Mouse (Mus musculus) forebrain, embryonic 15.5 days (tissue): Measurements from ENCODE around the gene Fam208a. TPM values are rescaled to one million over a fixed set of nuclear protein-coding genes. Genes with fewer than 3 reads are reported as not detected.

Experiments used
- ATAC-seq: fragments of 200-750 bp; cut with Nextera tagmentation; replicated peaks from 2 replicates; pipeline ENCODE4 v1.8.0; 2017; ENCODE audit warnings: mild to moderate bottlenecking, moderate TSS enrichment, moderate library complexity
- H3K27ac ChIP-seq: fragments of 300-500 bp; sonication (generic); replicated peaks from 2 replicates; pipeline ENCODE4 v1.5.1; 2015; ENCODE audit warnings: mild to moderate bottlenecking, inconsistent platforms
- H3K27me3 ChIP-seq: fragments of 300-500 bp; sonication (generic); 2 replicates; pipeline ENCODE4 v1.6.1; 2015; ENCODE audit warnings: inconsistent platforms
- H3K36me3 ChIP-seq: fragments of 300-500 bp; sonication (generic); 2 replicates; pipeline ENCODE4 v1.6.1; 2015; ENCODE audit warnings: mild to moderate bottlenecking, inconsistent platforms
- H3K4me1 ChIP-seq: fragments of 300-500 bp; sonication (generic); 2 replicates; pipeline ENCODE4 v1.6.1; 2015; ENCODE audit warnings: inconsistent platforms
- H3K4me2 ChIP-seq: fragments of 300-500 bp; sonication (generic); replicated peaks from 2 replicates; pipeline ENCODE4 v1.6.1; 2015; ENCODE audit warnings: mild to moderate bottlenecking, inconsistent platforms
- H3K4me3 ChIP-seq: fragments of 300-500 bp; sonication (generic); 2 replicates; pipeline ENCODE4 v1.5.1; 2015; ENCODE audit warnings: mild to moderate bottlenecking, inconsistent platforms
- H3K9ac ChIP-seq: fragments of 300-500 bp; sonication (generic); replicated peaks from 2 replicates; pipeline ENCODE4 v1.6.1; 2015; ENCODE audit warnings: mild to moderate bottlenecking, inconsistent platforms
- H3K9me3 ChIP-seq: fragments of 300-500 bp; sonication (generic); 2 replicates; pipeline ENCODE4 v1.6.1; 2016; ENCODE audit warnings: inconsistent platforms
- WGBS: fragments of 180-500 bp; shearing (Covaris S2); methylation state at CpG from one replicate; pipeline ENCODE4 v1.1.7; 2015; ENCODE audit warnings: mixed read lengths; 5-methylcytosine and 5-hydroxymethylcytosine counted together
- polyA plus RNA-seq: library from polyadenylated mRNA; unstranded; fragments of >200 nt; fragmentation: Nextera tagmentation; extraction: Ambion mirVana; gene quantifications from 2 replicates; pipeline ENCODE4 v1.2.1, GENCODE M21; 2015

The Fam208a gene
- polyA plus RNA-seq, 1 experiment from 2014 or later = 17.4 TPM

GRCm38 (mm10) chr14:27400495-27400894 lies 28.1 kb upstream of the Fam208a start:
- Histone ChIP-seq H3K27me3 (no peaks in the 10 kb centered on the region), H3K27ac (no peak overlapping the region), H3K9ac (no peak overlapping the region), H3K9me3 (no peaks in the 10 kb centered on the region), H3K4me1 (no peaks in the 10 kb centered on the region), H3K4me2 (no peak overlapping the region), H3K36me3 (no peaks in the 10 kb centered on the region), H3K4me3 (no peak overlapping the region)
- WGBS = 91% methylated on average over 6 of the region's 6 CpGs
- ATAC-seq = no peak

- no peak overlapping the region for H3K9ac ChIP-seq
- H3K4me1 ChIP-seq = no peaks in the 10 kb centered on the region
- no peak overlapping the region for H3K27ac ChIP-seq
- no peaks in the 10 kb centered on the region for H3K36me3 ChIP-seq
- no peak overlapping the region for H3K4me2 ChIP-seq
- no peaks in the 10 kb centered on the region for H3K27me3 ChIP-seq
- H3K9me3 ChIP-seq = no peaks in the 10 kb centered on the region
- WGBS = 91% methylated on average over 12 of the region's 12 CpGs
- H3K4me3 ChIP-seq = no peak overlapping the region
- ATAC-seq = no peak
Measured at GRCm38 (mm10) chr14:27401717-27402278, 26.8 kb upstream of the Fam208a start.

GRCm38 (mm10) chr14:27402332-27403250 lies 26.0 kb upstream of the Fam208a start:
- Histone ChIP-seq H3K36me3 (no peaks in the 10 kb centered on the region), H3K9ac (no peak overlapping the region), H3K4me3 (no peak overlapping the region), H3K27ac (no peak overlapping the region), H3K9me3 (no peaks in the 10 kb centered on the region), H3K4me2 (no peak overlapping the region), H3K27me3 (no peaks in the 10 kb centered on the region), H3K4me1 (no peaks in the 10 kb centered on the region)
- whole genome bisulfite sequencing = 85% methylated on average over 10 of the region's 10 CpGs
- ATAC-seq = no peak

GRCm38 (mm10) chr14:27405452-27405851 lies 23.2 kb upstream of the Fam208a start:
- no peaks in the 10 kb centered on the region for H3K9me3 ChIP-seq
- no peaks in the 10 kb centered on the region for H3K4me1 ChIP-seq
- H3K4me3 ChIP-seq = no peak overlapping the region
- no peak overlapping the region for H3K9ac ChIP-seq
- H3K36me3 ChIP-seq = no peaks in the 10 kb centered on the region
- ATAC-seq = no peak
- H3K4me2 ChIP-seq = no peak overlapping the region
- 95% methylated on average over 4 of the region's 4 CpGs for WGBS
- no peaks in the 10 kb centered on the region for H3K27me3 ChIP-seq
- H3K27ac ChIP-seq = no peak overlapping the region

GRCm38 (mm10) chr14:27405947-27406346 lies 22.7 kb upstream of the Fam208a start:
- Histone ChIP-seq H3K27ac (no peak overlapping the region), H3K36me3 (no peaks in the 10 kb centered on the region), H3K9me3 (no peaks in the 10 kb centered on the region), H3K4me2 (no peak overlapping the region), H3K9ac (no peak overlapping the region), H3K4me3 (no peak overlapping the region), H3K4me1 (no peaks in the 10 kb centered on the region), H3K27me3 (no peaks in the 10 kb centered on the region)
- ATAC-seq = no peak
- WGBS = 100% methylated on average over 2 of the region's 2 CpGs

- Histone ChIP-seq H3K9ac (no peak overlapping the region), H3K27ac (no peak overlapping the region), H3K9me3 (no peaks in the 10 kb centered on the region), H3K36me3 (no peaks in the 10 kb centered on the region), H3K27me3 (no peaks in the 10 kb centered on the region), H3K4me1 (no peaks in the 10 kb centered on the region), H3K4me3 (no peak overlapping the region), H3K4me2 (no peak overlapping the region)
- no peak for ATAC-seq
- 96% methylated on average over 3 of the region's 3 CpGs for WGBS
Measured at GRCm38 (mm10) chr14:27408240-27408639, 20.4 kb upstream of the Fam208a start.

GRCm38 (mm10) chr14:27409662-27410061 lies 19.0 kb upstream of the Fam208a start:
- no peak overlapping the region for H3K4me2 ChIP-seq
- no peaks in the 10 kb centered on the region for H3K27me3 ChIP-seq
- WGBS = 98% methylated on average over 3 of the region's 3 CpGs
- no peak overlapping the region for H3K9ac ChIP-seq
- H3K27ac ChIP-seq = no peak overlapping the region
- H3K4me1 ChIP-seq = no peaks in the 10 kb centered on the region
- H3K4me3 ChIP-seq = no peak overlapping the region
- ATAC-seq = no peak
- H3K9me3 ChIP-seq = no peaks in the 10 kb centered on the region
- no peaks in the 10 kb centered on the region for H3K36me3 ChIP-seq

- ATAC-seq = no peak
- Histone ChIP-seq H3K9ac (no peak overlapping the region), H3K36me3 (no peaks in the 10 kb centered on the region), H3K4me2 (no peak overlapping the region), H3K9me3 (no peaks in the 10 kb centered on the region), H3K4me3 (no peak overlapping the region), H3K27ac (no peak overlapping the region), H3K4me1 (no peaks in the 10 kb centered on the region), H3K27me3 (no peaks in the 10 kb centered on the region)
- 94% methylated on average over 7 of the region's 7 CpGs for WGBS
Measured at GRCm38 (mm10) chr14:27411492-27411891, 17.1 kb upstream of the Fam208a start.

GRCm38 (mm10) chr14:27412699-27413098 lies 15.9 kb upstream of the Fam208a start:
- no peaks in the 10 kb centered on the region for H3K4me1 ChIP-seq
- H3K4me2 ChIP-seq = no peak overlapping the region
- H3K27ac ChIP-seq = no peak overlapping the region
- no peaks in the 10 kb centered on the region for H3K27me3 ChIP-seq
- ATAC-seq = no peak
- H3K9ac ChIP-seq = no peak overlapping the region
- H3K36me3 ChIP-seq = no peaks in the 10 kb centered on the region
- no peaks in the 10 kb centered on the region for H3K9me3 ChIP-seq
- WGBS = 90% methylated on average over 8 of the region's 8 CpGs
- H3K4me3 ChIP-seq = no peak overlapping the region

- H3K9me3 ChIP-seq = no peaks in the 10 kb centered on the region
- no peaks in the 10 kb centered on the region for H3K27me3 ChIP-seq
- 53% methylated on average over 4 of the region's 4 CpGs for WGBS
- no peak overlapping the region for H3K9ac ChIP-seq
- no peak for ATAC-seq
- no peak overlapping the region for H3K4me2 ChIP-seq
- no peaks in the 10 kb centered on the region for H3K4me1 ChIP-seq
- no peak overlapping the region for H3K27ac ChIP-seq
- no peaks in the 10 kb centered on the region for H3K36me3 ChIP-seq
- H3K4me3 ChIP-seq = no peak overlapping the region
Measured at GRCm38 (mm10) chr14:27413961-27414360, 14.7 kb upstream of the Fam208a start.

GRCm38 (mm10) chr14:27420816-27421215 lies 7.8 kb upstream of the Fam208a start:
- no peak overlapping the region for H3K4me2 ChIP-seq
- no peaks in the 10 kb centered on the region for H3K27me3 ChIP-seq
- ATAC-seq = no peak
- H3K9ac ChIP-seq = no peak overlapping the region
- no peak overlapping the region for H3K27ac ChIP-seq
- H3K4me3 ChIP-seq = no peak overlapping the region
- H3K36me3 ChIP-seq = no peaks in the 10 kb centered on the region
- WGBS = 63% methylated on average over 3 of the region's 3 CpGs
- no peaks in the 10 kb centered on the region for H3K9me3 ChIP-seq
- no peaks in the 10 kb centered on the region for H3K4me1 ChIP-seq

GRCm38 (mm10) chr14:27422301-27422700 lies 6.3 kb upstream of the Fam208a start:
- Histone ChIP-seq H3K4me3 (no peak overlapping the region), H3K4me2 (no peak overlapping the region), H3K4me1 (no peaks in the 10 kb centered on the region), H3K36me3 (no peaks in the 10 kb centered on the region), H3K9me3 (no peaks in the 10 kb centered on the region), H3K9ac (no peak overlapping the region), H3K27ac (no peak overlapping the region), H3K27me3 (no peaks in the 10 kb centered on the region; the same call in 1 of the 2 replicates)
- ATAC-seq = no peak
- WGBS = 95% methylated on average over 1 of the region's 1 CpGs
